Mouse (Mus musculus) liver, embryonic 18 days (tissue): ENCODE data around the gene Rbp4. TPM values are rescaled to one million over a fixed set of nuclear protein-coding genes. Genes with fewer than 3 reads are reported as not detected.

Experiments
- polyA plus RNA-seq: library from polyadenylated mRNA; depleted of rRNA; stranded (reverse); fragments of >200 nt; gene quantifications from 2 replicates; pipeline ENCODE4 v1.2.3, GENCODE M21; 2012; rRNA removed

Rbp4 gene
- polyA plus RNA-seq = 2,123 and 2,147 TPM in 2 replicates

DNA sequence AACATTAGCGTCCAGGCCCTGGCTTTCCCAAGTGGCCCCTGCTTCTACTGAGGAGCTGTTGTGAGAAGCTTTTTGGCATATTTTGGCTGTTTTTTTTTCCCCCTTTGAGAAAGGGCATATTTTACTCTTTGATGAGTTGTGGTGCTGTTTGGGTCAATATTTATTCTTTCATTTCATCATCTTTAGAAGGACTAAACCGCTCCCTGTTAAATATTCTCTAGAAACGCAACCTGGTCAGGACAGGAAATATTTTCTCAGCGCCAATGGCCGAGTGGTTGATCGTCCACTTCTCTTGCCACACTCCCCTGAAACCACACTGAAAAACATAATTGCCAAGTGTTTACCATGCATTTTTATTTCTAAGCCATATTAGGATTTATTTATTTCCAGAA is at the start of gene Rbp4:
Rbp4 (minus strand) TSS at position 63 of the 392 bp plus-strand sequence.

DNA sequence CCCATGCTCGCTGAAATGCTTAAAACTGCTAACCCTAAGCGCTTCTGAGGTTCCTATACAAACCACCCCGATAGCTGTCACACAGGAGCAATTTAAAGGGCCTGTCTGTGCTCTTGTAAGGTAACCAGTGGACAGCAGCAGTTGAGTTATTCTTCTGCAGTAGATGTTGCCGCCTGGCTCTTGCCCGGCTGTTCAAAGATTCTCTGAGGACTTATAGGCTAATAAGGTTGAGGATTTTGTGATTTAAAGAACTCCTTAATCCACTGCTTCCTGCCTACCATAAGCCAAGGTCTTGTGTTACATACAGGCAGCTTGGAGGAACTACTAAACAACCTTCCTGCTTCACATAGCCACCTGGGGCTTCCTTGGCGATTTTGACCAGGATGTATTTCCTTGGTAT is 7.4 kb upstream of the Rbp4 start, which contains the start of gene Pde6c:
Pde6c (plus strand) TSS at position 301 of the 400 bp plus-strand sequence.

DNA sequence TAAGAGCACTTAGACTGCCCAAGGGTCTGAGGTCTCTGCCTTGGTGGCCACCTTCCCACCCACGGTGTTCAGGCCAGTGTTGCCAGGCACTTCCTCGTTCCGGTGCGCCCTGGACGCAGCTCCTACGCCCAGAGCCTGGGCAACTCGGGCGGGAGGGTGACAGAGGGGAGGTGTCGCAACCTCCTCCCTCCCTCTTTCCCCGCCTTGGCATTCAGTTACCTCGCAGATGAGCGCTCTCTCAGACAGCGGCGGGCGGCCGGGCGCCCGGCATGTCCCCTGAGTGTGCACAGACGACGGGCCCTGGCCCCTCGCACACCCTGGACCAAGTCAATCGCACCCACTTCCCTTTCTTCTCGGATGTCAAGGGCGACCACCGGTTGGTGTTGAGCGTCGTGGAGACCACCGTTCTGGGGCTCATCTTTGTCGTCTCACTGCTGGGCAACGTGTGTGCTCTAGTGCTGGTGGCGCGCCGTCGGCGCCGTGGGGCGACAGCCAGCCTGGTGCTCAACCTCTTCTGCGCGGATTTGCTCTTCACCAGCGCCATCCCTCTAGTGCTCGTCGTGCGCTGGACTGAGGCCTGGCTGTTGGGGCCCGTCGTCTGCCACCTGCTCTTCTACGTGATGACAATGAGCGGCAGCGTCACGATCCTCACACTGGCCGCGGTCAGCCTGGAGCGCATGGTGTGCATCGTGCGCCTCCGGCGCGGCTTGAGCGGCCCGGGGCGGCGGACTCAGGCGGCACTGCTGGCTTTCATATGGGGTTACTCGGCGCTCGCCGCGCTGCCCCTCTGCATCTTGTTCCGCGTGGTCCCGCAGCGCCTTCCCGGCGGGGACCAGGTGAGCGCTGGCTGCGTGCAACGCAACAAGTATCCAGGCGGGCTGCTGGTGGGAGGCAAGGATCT is 28.0 kb downstream of the Rbp4 start, which contains the start of gene Ffar4:
Ffar4 (plus strand) TSS at position 214 of the 901 bp plus-strand sequence.

Other genes with a start within 250 kb of the Rbp4 start
- 13.3 and 17.4 TPM in 2 replicates for gene Myof, start 81.7 kb downstream of the Rbp4 start, polyA plus RNA-seq
- 4.0 and 4.2 TPM in 2 replicates for gene Cep55, start 70.3 kb downstream of the Rbp4 start, polyA plus RNA-seq
- 8.2 and 9.5 TPM in 2 replicates for gene Ffar4, start 28.2 kb downstream of the Rbp4 start, polyA plus RNA-seq
- 6.7 and 7.8 TPM in 2 replicates for gene Pde6c, start 7.5 kb upstream of the Rbp4 start, polyA plus RNA-seq
- gene Fra10ac1, start 98.9 kb upstream of the Rbp4 start, polyA plus RNA-seq = 8.1 and 10.0 TPM in 2 replicates
- 0.01 TPM in 1 of 2 replicates, not detected in the other for gene Lgi1, start 139.3 kb upstream of the Rbp4 start, polyA plus RNA-seq